9 mouse cellular contexts compared by ENCODE assay signal in the genomic region with DNA sequence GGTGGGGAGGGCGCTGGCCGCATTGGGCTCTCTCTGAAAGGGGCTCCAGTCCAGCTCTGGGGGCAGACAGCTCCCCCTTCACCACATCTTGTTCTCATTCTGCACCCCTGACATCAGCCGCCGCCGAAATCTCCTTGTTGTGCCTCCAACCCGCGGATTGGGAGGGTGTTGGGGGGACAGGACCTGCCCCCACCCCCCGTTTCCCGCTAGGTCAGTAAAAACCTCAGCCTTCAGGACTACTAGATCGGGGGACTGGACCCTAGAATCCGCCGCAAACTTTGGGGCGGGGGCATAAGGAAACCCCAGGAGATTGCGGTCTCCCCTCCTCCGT. TPM values are rescaled to one million over a fixed set of nuclear protein-coding genes. Genes with fewer than 3 reads are reported as not detected.
DNase-seq lines count a peak whose midpoint lies in the region; ATAC-seq and TF ChIP-seq lines count a peak whose summit lies in the region.
"Had no signal": no experiment of that assay in that cellular context is flagged by ENCODE, and none has a peak within 500 bp of the region (broad histone marks: within the 10 kb centered on the region; RNA-seq: fewer than 3 reads in every experiment).

No protein-coding gene starts in this region.

- H3K27me3 ChIP-seq in heart, embryonic 12.5 days (replicated peaks): peaks cover 71% of the 10 kb centered on the region
- H3K27me3 ChIP-seq in ES-Bruce4 (ENCODE audit: control insufficient read depth, insufficient read depth, low read length, poor library complexity, severe bottlenecking): peaks cover 20% of the 10 kb centered on the region
- H3K27me3 ChIP-seq in forebrain, embryonic 15.5 days: peaks cover 19% of the 10 kb centered on the region
- peaks cover 78% of the 10 kb centered on the region for H3K27me3 ChIP-seq in liver, postnatal 0 days (ENCODE audit: insufficient read depth, low read length)

- no peak for TF ChIP-seq EP300 in ES-Bruce4 (IDR thresholded peaks at IDR 0.05; ENCODE audit: insufficient read depth, low read depth, low read length)
- no peak for TF ChIP-seq EP300 in liver, postnatal 0 days (IDR thresholded peaks at IDR 0.05; ENCODE audit: low read depth)

- peak overlapping the region; percentile 60; the same call in 1 of the 2 replicates for H3K9ac ChIP-seq in heart, embryonic 12.5 days
- H3K9ac ChIP-seq in ES-Bruce4 (ENCODE audit: low read depth, poor library complexity, severe bottlenecking): no peak overlapping the region
- H3K9ac ChIP-seq in forebrain, embryonic 15.5 days (replicated peaks): peak overlapping the region; percentile 71
- H3K9ac ChIP-seq in liver, postnatal 0 days (replicated peaks): no peak overlapping the region

- no peaks in the 10 kb centered on the region for H3K36me3 ChIP-seq in heart, embryonic 12.5 days
- no peaks in the 10 kb centered on the region for H3K36me3 ChIP-seq in ES-Bruce4 (ENCODE audit: control insufficient read depth, insufficient read depth, low read length, poor library complexity, severe bottlenecking)
- no peaks in the 10 kb centered on the region for H3K36me3 ChIP-seq in forebrain, embryonic 15.5 days
- H3K36me3 ChIP-seq in liver, postnatal 0 days (replicated peaks; ENCODE audit: insufficient read depth, low read length): no peaks in the 10 kb centered on the region
- H3K36me3 ChIP-seq: G1E had no signal

- under 1% methylated on average over 15 of the region's 15 CpGs for WGBS in heart, embryonic 12.5 days
- WGBS in forebrain, embryonic 15.5 days: under 1% methylated on average over 15 of the region's 15 CpGs
- WGBS in liver, postnatal 0 days (ENCODE audit: insufficient replicate concordance): 3% methylated on average over 15 of the region's 15 CpGs

- H3K4me1 ChIP-seq in heart, embryonic 12.5 days (replicated peaks): peaks cover 62% of the 10 kb centered on the region
- H3K4me1 ChIP-seq in ES-Bruce4 (ENCODE audit: control insufficient read depth, insufficient read depth, low read length): no peaks in the 10 kb centered on the region
- H3K4me1 ChIP-seq in forebrain, embryonic 15.5 days: peaks cover 74% of the 10 kb centered on the region
- H3K4me1 ChIP-seq in liver, postnatal 0 days (ENCODE audit: insufficient read depth): peaks cover 8% of the 10 kb centered on the region

- peak overlapping the region; percentile 98 for H3K4me2 ChIP-seq in heart, embryonic 12.5 days
- H3K4me2 ChIP-seq in forebrain, embryonic 15.5 days (replicated peaks): peak overlapping the region; percentile 97
- no peak overlapping the region for H3K4me2 ChIP-seq in liver, postnatal 0 days (ENCODE audit: low read depth, low read length)

- H3K9me3 ChIP-seq in heart, embryonic 12.5 days (replicated peaks): no peaks in the 10 kb centered on the region
- H3K9me3 ChIP-seq in ES-Bruce4 (replicated peaks; ENCODE audit: control insufficient read depth, insufficient read depth, low read length, poor library complexity, severe bottlenecking): no peaks in the 10 kb centered on the region
- no peaks in the 10 kb centered on the region for H3K9me3 ChIP-seq in forebrain, embryonic 15.5 days
- H3K9me3 ChIP-seq in liver, postnatal 0 days (ENCODE audit: low read length): no peaks in the 10 kb centered on the region
- H3K9me3 ChIP-seq: G1E had no signal

- peak overlapping the region; percentile 66 for H3K4me3 ChIP-seq in heart, embryonic 12.5 days
- H3K4me3 ChIP-seq in ES-Bruce4 (ENCODE audit: low read depth, low read length): 0 out of 2 replicates have a peak overlapping the region, but pooled peaks have one; percentile 7
- peak overlapping the region; percentile 68 for H3K4me3 ChIP-seq in forebrain, embryonic 15.5 days
- 0 out of 2 replicates have a peak overlapping the region, but pooled peaks have one; percentile 49 for H3K4me3 ChIP-seq in liver, postnatal 0 days (ENCODE audit: low read depth, low read length)

- no peak for ATAC-seq in heart, embryonic 12.5 days (ENCODE audit: insufficient number of reproducible peaks, low FRiP score)
- no peak for ATAC-seq in forebrain, embryonic 15.5 days (replicated peaks)
- no peak for ATAC-seq in liver, postnatal 0 days
- no peak for ATAC-seq in erythroid progenitor cell, adult 5-6 weeks (replicated peaks; ENCODE audit: low FRiP score, poor library complexity, severe bottlenecking)

- intact Hi-C loops in heart, postnatal 25 days (cut with DNase I): no loop called here

- no peak for TF ChIP-seq POLR2A in ES-Bruce4 (IDR thresholded peaks at IDR 0.05; ENCODE audit: insufficient read depth, low read length)

- no peak overlapping the region for H3K27ac ChIP-seq in heart, embryonic 12.5 days (ENCODE audit: poor library complexity, severe bottlenecking)
- H3K27ac ChIP-seq in ES-Bruce4 (ENCODE audit: insufficient read depth, low read length): no peak overlapping the region
- H3K27ac ChIP-seq in forebrain, embryonic 15.5 days (replicated peaks): peak overlapping the region; percentile 69
- no peak overlapping the region for H3K27ac ChIP-seq in liver, postnatal 0 days (ENCODE audit: low read depth)

- DNase-seq in heart, postnatal 25 days (ENCODE audit: low spot score): no peak
- no peak for DNase-seq in liver, postnatal 0 days
- no peak for DNase-seq in thymus, postnatal 25 days
- no peak for DNase-seq in left cerebral cortex, adult 8-10 months (ENCODE audit: low spot score in 2 of 2)

- no peak for TF ChIP-seq CTCF in ES-Bruce4 (IDR thresholded peaks at IDR 0.05; ENCODE audit: low read depth, low read length)
- no peak for TF ChIP-seq CTCF in liver, postnatal 0 days (IDR thresholded peaks at IDR 0.05; ENCODE audit: low read depth)

RNA-seq across cellular contexts. Expression of a gene that starts 1.4 kb away (rescaled TPM):
- polyA plus RNA-seq in heart, embryonic 12.5 days (2016; fragmentation: Nextera tagmentation; extraction: Ambion mirVana): 1.9 and 2.7 TPM in 2 replicates
- total RNA-seq in heart, postnatal 25 days (2021): 10 to 100 TPM; 15.4 to 21.5 TPM
- polyA plus RNA-seq in ES-Bruce4 (2011; ENCODE audit: insufficient read depth, insufficient read length, low read depth, missing spikeins): 2.9 and 8.6 TPM in 2 replicates
- 6.8 and 9.2 TPM in 2 replicates for polyA plus RNA-seq in forebrain, embryonic 15.5 days (2015; fragmentation: Nextera tagmentation; extraction: Ambion mirVana)
- polyA plus RNA-seq in liver, postnatal 0 days (2015; fragmentation: Nextera tagmentation; extraction: Ambion mirVana): 0.14 and 0.29 TPM in 2 replicates
- 208 and 236 TPM in 2 replicates for total RNA-seq in erythroid progenitor cell, adult 5-6 weeks (2015; ENCODE audit: low replicate concordance)
- 142 TPM in 2 replicates for total RNA-seq in erythroid progenitor cell, adult 5-6 weeks (2017; ENCODE audit: low replicate concordance)
- total RNA-seq in left cerebral cortex, adult 8-10 months (2022): 10 to 100 TPM; 58.2 to 71.7 (median 64.6) TPM
- polyA plus RNA-seq: G1E had no signal

RNA-seq across cellular contexts. Expression of a gene that starts 13.4 kb away (rescaled TPM):
- not detected in 2 replicates for polyA plus RNA-seq in heart, embryonic 12.5 days (2016; fragmentation: Nextera tagmentation; extraction: Ambion mirVana)
- total RNA-seq in heart, postnatal 25 days (2021): under 1 TPM; 0.34 to 0.42 TPM
- 1.4 TPM in 1 of 2 replicates, not detected in the other for polyA plus RNA-seq in ES-Bruce4 (2011; ENCODE audit: insufficient read depth, insufficient read length, low read depth, missing spikeins)
- 0.38 and 0.86 TPM in 2 replicates for polyA plus RNA-seq in forebrain, embryonic 15.5 days (2015; fragmentation: Nextera tagmentation; extraction: Ambion mirVana)
- not detected in 2 replicates for polyA plus RNA-seq in liver, postnatal 0 days (2015; fragmentation: Nextera tagmentation; extraction: Ambion mirVana)
- not detected in 2 replicates for total RNA-seq in erythroid progenitor cell, adult 5-6 weeks (2015; ENCODE audit: low replicate concordance)
- not detected in 2 replicates for total RNA-seq in erythroid progenitor cell, adult 5-6 weeks (2017; ENCODE audit: low replicate concordance)
- 1 to 10 TPM in 1 of 4 experiments, under 1 TPM in 1, not detected in 2; 0.35 to 1.4 TPM for total RNA-seq in left cerebral cortex, adult 8-10 months (2022)
- total RNA-seq: G1E had no signal
- polyA plus RNA-seq: G1E had no signal

RNA-seq across cellular contexts. Expression of a gene that starts 27.2 kb away (rescaled TPM):
- polyA plus RNA-seq in heart, embryonic 12.5 days (2016; fragmentation: Nextera tagmentation; extraction: Ambion mirVana): 14.4 and 14.5 TPM in 2 replicates
- total RNA-seq in heart, postnatal 25 days (2021): 10 to 100 TPM; 26.7 to 29.7 TPM
- polyA plus RNA-seq in ES-Bruce4 (2011; ENCODE audit: insufficient read depth, insufficient read length, low read depth, missing spikeins): 2.7 and 2.9 TPM in 2 replicates
- 0.66 and 0.75 TPM in 2 replicates for polyA plus RNA-seq in forebrain, embryonic 15.5 days (2015; fragmentation: Nextera tagmentation; extraction: Ambion mirVana)
- 0.21 and 0.22 TPM in 2 replicates for polyA plus RNA-seq in liver, postnatal 0 days (2015; fragmentation: Nextera tagmentation; extraction: Ambion mirVana)
- total RNA-seq in erythroid progenitor cell, adult 5-6 weeks (2015; ENCODE audit: low replicate concordance): not detected in 2 replicates
- not detected in 2 replicates for total RNA-seq in erythroid progenitor cell, adult 5-6 weeks (2017; ENCODE audit: low replicate concordance)
- 1 to 10 TPM; 1.1 to 3.7 (median 2.6) TPM for total RNA-seq in left cerebral cortex, adult 8-10 months (2022)
- total RNA-seq: G1E had no signal
- polyA plus RNA-seq: G1E had no signal

RNA-seq across cellular contexts. Expression of a gene that starts 49.0 kb away (rescaled TPM):
- 9.1 and 11.5 TPM in 2 replicates for polyA plus RNA-seq in heart, embryonic 12.5 days (2016; fragmentation: Nextera tagmentation; extraction: Ambion mirVana)
- 1 to 10 TPM in 1 of 2 experiments, under 1 TPM in 1; 0.68 to 1.1 TPM for total RNA-seq in heart, postnatal 25 days (2021)
- 1.2 and 1.3 TPM in 2 replicates for polyA plus RNA-seq in ES-Bruce4 (2011; ENCODE audit: insufficient read depth, insufficient read length, low read depth, missing spikeins)
- polyA plus RNA-seq in forebrain, embryonic 15.5 days (2015; fragmentation: Nextera tagmentation; extraction: Ambion mirVana): 1.7 and 2.7 TPM in 2 replicates
- 0.13 TPM in 1 of 2 replicates, not detected in the other for polyA plus RNA-seq in liver, postnatal 0 days (2015; fragmentation: Nextera tagmentation; extraction: Ambion mirVana)
- not detected in 2 replicates for total RNA-seq in erythroid progenitor cell, adult 5-6 weeks (2015; ENCODE audit: low replicate concordance)
- total RNA-seq in erythroid progenitor cell, adult 5-6 weeks (2017; ENCODE audit: low replicate concordance): not detected in 2 replicates
- 1 to 10 TPM; 3.6 to 7.2 (median 5.6) TPM for total RNA-seq in left cerebral cortex, adult 8-10 months (2022)
- total RNA-seq: G1E had no signal
- polyA plus RNA-seq: G1E had no signal

Comparison
In these comparisons a context has a peak if more than half of its experiments do, and no peak if none do; other contexts are left out.
1. H3K4me3 ChIP-seq: peak in every context shown above with its lines; median percentile 68 in forebrain, embryonic 15.5 days; 66 in heart, embryonic 12.5 days; 49 in liver, postnatal 0 days; 7 in ES-Bruce4.
2. H3K9ac ChIP-seq: peak in heart, embryonic 12.5 days (single experiment) and forebrain, embryonic 15.5 days (single experiment); none in ES-Bruce4 (single experiment) and liver, postnatal 0 days (single experiment).